Mouse (Mus musculus): ENCODE results near the gene Uchl5. TPM values are rescaled to one million over a fixed set of nuclear protein-coding genes. Genes with fewer than 3 reads are reported as not detected.

Uchl5 gene
- polyA plus RNA-seq (2012): 318 and 517 TPM in 2 replicates

DNA sequence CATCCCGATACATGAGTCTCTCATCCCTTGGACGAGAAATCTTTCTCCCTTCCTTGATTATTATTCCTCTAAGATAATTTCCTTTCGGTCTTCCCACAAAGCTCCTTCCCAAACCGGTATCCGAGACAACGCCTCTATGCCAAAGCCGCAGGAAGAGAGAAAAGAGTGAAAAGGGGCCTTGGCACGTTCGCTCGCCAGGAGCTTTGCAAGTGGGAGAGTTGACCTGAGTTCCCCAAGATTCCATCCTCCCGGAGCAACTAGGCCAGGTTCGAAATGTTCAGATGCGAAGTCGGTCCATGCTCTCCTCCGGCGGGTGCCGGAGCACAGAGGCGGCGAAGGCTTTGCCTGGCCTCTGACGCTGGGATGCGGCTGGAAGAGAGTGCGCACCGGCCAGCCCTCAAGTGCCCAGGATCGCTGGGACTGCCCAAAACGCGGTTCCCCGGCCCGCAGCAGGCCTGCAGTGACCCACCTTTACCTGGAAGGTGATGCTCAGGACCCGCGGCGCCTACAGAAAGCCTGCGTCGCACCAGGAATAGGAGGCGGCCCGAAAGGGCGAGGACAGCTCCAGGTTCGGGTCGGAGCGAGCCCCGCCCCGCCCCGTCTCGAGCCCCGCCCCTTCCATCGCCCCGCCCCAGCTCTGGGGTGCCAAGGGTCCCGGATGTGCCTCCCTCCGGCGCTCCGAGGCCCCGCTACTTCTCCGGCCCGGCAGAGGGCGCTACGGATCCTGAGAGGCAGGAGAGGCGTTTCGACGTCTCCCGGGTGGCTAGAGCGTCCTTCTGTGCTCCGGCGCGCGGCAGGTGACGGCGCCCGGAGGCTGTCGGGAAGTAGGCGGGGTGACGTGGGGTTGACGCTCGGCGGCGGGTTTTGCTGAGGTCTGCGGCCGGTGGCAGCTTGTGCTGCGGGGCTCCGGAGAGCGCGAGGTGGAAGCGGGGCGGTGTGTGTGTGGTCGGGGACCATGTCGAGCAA is at the start of gene Uchl5, which contains the start of gene Trove2:
TSS of gene Uchl5 (plus strand) at position 827 of the 966 bp plus-strand sequence.
TSS of gene Trove2 (minus strand) at position 623 of the 966 bp plus-strand sequence.
- no peak for TF ChIP-seq GATA1 (IDR thresholded peaks at IDR 0.05; ENCODE audit: low read length)

GRCm38 (mm10) chr1:143727701-143728445 is 49.2 kb upstream of the Uchl5 start:
- TF ChIP-seq GATA1 (IDR thresholded peaks at IDR 0.05; ENCODE audit: low read length): peak; percentile 14

GRCm38 (mm10) chr1:143730899-143731298 is 46.2 kb upstream of the Uchl5 start:
- TF ChIP-seq GATA1 (IDR thresholded peaks at IDR 0.05; ENCODE audit: low read length): no peak

- no peak for TF ChIP-seq GATA1 (IDR thresholded peaks at IDR 0.05; ENCODE audit: low read length)
These were observed 45.4 kb upstream of the Uchl5 start for GRCm38 (mm10) chr1:143731691-143732090.

- TF ChIP-seq GATA1 (IDR thresholded peaks at IDR 0.05; ENCODE audit: low read length): no peak
These were observed 43.1 kb upstream of the Uchl5 start for GRCm38 (mm10) chr1:143733914-143734410.

DNA sequence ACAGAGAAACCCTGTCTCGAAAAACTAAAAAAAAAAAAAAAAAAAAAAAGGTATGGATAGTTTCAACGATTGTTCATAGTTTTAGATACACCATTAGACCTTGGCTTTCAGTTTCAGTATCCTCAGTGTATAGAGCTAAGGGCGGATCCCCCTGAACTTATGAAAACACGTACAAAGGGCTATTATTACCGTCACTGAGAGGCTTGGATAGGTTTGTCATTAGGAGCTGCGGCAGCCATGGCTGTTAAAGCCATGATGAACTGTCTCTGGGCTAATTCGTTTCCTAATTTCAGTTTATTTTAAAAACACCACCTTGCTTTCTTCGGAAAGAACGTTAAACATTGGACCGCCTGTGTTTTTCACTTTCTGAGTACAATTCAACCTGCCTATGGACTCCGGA is 38.3 kb upstream of the Uchl5 start:
- no peak for TF ChIP-seq GATA1 (IDR thresholded peaks at IDR 0.05; ENCODE audit: low read length)

DNA sequence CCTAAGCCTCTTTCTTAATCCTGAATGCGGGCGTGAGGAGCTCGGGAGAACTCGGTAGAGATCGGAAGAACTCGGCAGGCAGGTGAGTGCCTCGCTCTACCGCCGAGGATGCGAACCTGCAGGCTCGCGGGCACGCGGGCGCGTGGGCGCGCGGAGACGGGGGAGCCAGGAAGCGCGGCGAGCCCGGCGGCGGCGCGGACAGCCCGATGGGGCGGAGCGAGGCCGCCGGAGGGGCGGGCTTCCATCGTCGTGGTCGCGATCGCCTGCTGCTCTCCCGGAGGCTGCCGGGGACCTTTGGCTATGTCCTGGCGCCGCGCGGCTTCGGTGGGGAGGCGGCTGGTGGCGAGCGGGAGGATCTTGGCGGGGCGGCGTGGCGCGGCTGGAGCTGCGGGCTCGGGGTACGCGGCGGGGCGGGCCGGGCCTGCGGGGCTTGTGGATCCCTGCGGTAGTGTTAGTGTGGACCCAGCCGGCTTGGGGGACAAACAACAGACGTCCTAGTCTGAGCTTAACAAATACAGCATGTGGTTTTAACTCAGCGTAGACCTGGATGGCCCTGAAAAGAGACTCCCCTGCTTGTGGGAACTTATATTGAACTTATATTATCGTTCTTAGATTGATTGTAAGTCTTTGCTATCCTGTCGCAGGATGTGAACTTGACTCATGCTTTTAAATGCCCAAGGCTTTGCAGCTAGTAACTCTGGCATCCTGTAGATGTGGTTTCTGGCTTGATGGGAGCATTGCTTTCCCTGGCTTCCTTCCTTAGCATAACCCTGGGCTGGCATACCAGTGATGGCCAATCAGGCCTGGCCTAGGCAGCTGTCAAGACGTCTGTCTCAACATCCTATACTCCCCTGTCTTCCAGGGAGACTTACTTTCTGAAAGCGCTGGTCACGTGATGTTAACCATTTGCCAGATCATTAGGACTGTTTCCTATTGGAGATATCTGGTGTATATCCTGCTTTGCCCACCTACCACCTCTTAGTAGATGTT is 37.4 kb upstream of the Uchl5 start:
- TF ChIP-seq GATA1 (IDR thresholded peaks at IDR 0.05; ENCODE audit: low read length): no peak

- TF ChIP-seq GATA1 (IDR thresholded peaks at IDR 0.05; ENCODE audit: low read length): no peak
These were observed 36.5 kb upstream of the Uchl5 start for GRCm38 (mm10) chr1:143740581-143740980.

DNA sequence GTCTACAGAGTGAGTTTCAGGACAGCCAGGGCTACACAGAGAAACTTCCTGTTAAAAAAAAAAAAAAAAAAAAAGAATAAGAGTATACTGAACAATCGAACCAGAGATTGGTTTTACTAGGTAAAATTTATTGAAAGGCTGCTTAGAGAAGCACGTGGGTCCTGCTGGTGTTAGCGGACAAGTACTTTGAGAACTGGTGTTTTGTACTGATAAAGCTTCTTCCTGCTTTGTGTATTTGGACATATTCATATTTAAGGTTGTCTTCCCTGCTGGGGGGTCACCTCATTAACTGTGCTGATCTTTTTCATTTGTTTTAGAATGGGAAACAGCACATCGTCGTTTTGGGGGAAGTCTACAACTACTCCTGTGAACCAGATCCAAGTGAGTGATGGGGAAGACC is 35.7 kb upstream of the Uchl5 start:
- no peak for TF ChIP-seq GATA1 (IDR thresholded peaks at IDR 0.05; ENCODE audit: low read length)

DNA sequence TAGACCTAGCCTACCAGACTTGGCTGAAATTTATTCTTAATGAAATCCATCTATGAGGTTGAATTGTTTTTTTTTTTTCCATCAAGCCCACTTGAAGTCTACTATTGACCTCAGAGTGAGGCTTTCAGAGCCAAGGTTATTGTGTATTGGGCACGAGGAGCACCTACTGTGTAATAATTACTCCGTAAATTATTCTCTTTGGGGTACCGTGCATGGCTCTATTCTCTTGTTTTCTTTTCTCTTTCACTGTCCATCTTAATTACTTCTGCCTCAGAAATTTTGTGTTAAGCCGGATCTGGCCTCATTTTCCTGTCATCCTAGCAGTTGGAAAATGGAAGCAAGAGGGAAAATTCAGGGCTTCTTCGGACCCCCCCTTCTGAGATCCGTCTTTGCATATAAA is 34.9 kb upstream of the Uchl5 start:
- TF ChIP-seq GATA1 (IDR thresholded peaks at IDR 0.05; ENCODE audit: low read length): no peak

DNA sequence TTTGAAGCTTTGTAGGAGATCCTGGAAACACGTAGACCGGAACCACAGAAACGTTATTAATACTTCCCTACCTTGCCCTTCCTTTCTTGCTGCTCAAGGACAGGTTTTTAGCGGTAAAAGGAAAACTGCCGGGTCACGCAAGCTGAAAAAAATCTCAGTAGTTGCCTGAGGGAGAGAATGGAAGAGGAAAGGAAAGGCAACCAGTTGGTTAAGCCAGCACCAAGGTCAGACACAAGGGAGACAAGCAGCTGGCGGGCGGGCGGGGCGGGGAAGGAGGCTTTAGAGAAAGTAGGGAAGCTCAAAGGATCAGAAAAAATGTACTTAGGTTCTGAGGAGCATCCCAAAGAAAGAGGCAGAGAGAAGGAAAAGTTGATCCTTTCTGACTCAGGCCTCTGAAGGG is 31.2 kb upstream of the Uchl5 start:
- TF ChIP-seq GATA1 (IDR thresholded peaks at IDR 0.05; ENCODE audit: low read length): no peak

GRCm38 (mm10) chr1:143762159-143762558 is 14.9 kb upstream of the Uchl5 start:
- no peak for TF ChIP-seq GATA1 (IDR thresholded peaks at IDR 0.05; ENCODE audit: low read length)

DNA sequence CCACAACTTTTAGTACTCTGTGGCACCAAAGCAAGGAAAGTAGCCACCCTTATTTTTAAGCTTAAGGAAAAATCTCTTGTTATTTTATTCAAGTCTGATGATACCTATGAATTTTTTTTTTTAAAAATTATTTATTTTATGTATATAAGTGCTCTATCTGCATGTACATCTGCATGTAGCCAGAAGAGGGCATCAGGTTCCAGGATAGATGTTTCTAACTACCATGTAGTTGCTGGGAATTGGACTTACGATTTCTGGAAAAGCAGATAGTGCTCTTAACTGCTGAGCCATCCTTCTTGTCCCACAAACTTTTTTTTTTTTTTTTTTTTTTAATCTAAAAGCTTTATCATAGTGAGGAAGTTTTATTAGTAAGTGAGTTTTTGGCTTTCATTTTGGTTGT is 12.6 kb upstream of the Uchl5 start:
- TF ChIP-seq GATA1 (IDR thresholded peaks at IDR 0.05; ENCODE audit: low read length): no peak

GRCm38 (mm10) chr1:143765801-143766200 is 11.3 kb upstream of the Uchl5 start:
- TF ChIP-seq GATA1 (IDR thresholded peaks at IDR 0.05; ENCODE audit: low read length): no peak

DNA sequence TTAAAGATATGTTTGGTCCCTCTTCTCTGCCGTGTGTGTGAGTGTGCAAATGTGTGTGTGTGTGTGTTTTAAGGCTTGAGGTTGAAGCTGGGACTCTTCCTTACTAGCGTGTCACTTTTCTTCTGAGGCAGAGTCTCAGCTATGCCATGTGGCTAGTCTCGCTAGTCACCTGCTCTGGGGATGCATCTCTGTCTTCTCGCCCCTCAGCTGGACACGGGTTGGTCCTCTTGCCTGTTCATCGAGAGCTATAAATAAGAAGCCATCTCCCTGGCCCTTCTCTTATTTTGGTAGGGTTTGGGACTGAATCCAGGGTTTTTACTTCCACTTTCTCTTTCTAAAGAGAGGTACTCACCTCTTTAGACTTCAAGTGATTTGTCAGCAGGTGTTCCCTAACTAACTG is 10.8 kb upstream of the Uchl5 start:
- no peak for TF ChIP-seq GATA1 (IDR thresholded peaks at IDR 0.05; ENCODE audit: low read length)

All from G1E-ER4 (cell line).